Mouse (Mus musculus) liver, embryonic 11.5 days (tissue): ENCODE results near the gene Rbm38. TPM values are rescaled to one million over a fixed set of nuclear protein-coding genes. Genes with fewer than 3 reads are reported as not detected.

ENCODE experiments used
- ATAC-seq: fragments of 200-750 bp; cut with Nextera tagmentation; replicated peaks from 2 replicates; pipeline ENCODE4 v1.8.0; 2017; ENCODE audit warnings: moderate number of reproducible peaks, mild to moderate bottlenecking, moderate TSS enrichment, moderate library complexity; ENCODE audit not compliant: low FRiP score
- DNase-seq: peaks from one replicate; pipeline ENCODE4 v3.0.0-alpha.2; 2017; ENCODE audit warnings: low spot score
- H3K27ac ChIP-seq: fragments of 300-500 bp; sonication (generic); 2 replicates; pipeline ENCODE4 v1.5.1; 2014; ENCODE audit warnings: mild to moderate bottlenecking, low read depth, low read length, control low read depth
- H3K27me3 ChIP-seq: fragments of 300-500 bp; sonication (generic); replicated peaks from 2 replicates; pipeline ENCODE4 v1.6.1; 2014; ENCODE audit warnings: low read length, mixed read lengths; ENCODE audit not compliant: control insufficient read depth, insufficient read depth
- H3K36me3 ChIP-seq: fragments of 300-500 bp; sonication (generic); 2 replicates; pipeline ENCODE4 v1.6.1; 2014; ENCODE audit warnings: mild to moderate bottlenecking, low read length, moderate library complexity, mixed read lengths; ENCODE audit not compliant: control insufficient read depth, insufficient read depth
- H3K4me1 ChIP-seq: fragments of 300-500 bp; sonication (generic); replicated peaks from 2 replicates; pipeline ENCODE4 v1.6.1; 2014; ENCODE audit warnings: low read length, mixed read lengths; ENCODE audit not compliant: control insufficient read depth, insufficient read depth
- H3K4me2 ChIP-seq: fragments of 300-500 bp; sonication (generic); 2 replicates; pipeline ENCODE4 v1.6.1; 2014; ENCODE audit warnings: mild to moderate bottlenecking, control low read depth, moderate library complexity
- H3K4me3 ChIP-seq: fragments of 300-500 bp; sonication (generic); 2 replicates; pipeline ENCODE4 v1.5.1; 2014; ENCODE audit warnings: low read depth, low read length, control low read depth
- H3K9ac ChIP-seq: fragments of 300-500 bp; sonication (generic); 2 replicates; pipeline ENCODE4 v1.6.1; 2014; ENCODE audit warnings: low read depth, low read length, control low read depth
- H3K9me3 ChIP-seq: fragments of 300-500 bp; sonication (generic); 2 replicates; pipeline ENCODE4 v1.6.1; 2016; ENCODE audit warnings: low read length, inconsistent platforms, mixed read lengths; ENCODE audit not compliant: control insufficient read depth
- WGBS: fragments of 180-500 bp; shearing (Covaris S2); extraction: QIAGEN DNeasy Blood & Tissue Kit; methylation state at CpG from one replicate; pipeline ENCODE4 v1.1.7; 2014; 5-methylcytosine and 5-hydroxymethylcytosine counted together
- polyA plus RNA-seq: library from polyadenylated mRNA; unstranded; fragments of >200 nt; fragmentation: Nextera tagmentation; extraction: Ambion mirVana; gene quantifications from 2 replicates; pipeline ENCODE4 v1.2.1, GENCODE M21; 2014

Rbm38 gene
- polyA plus RNA-seq, 1 experiment from 2014 or later, result 209 TPM

- DNase-seq (no peak), ATAC-seq (no peak)
- peaks cover 80% of the 10 kb centered on the region for H3K36me3 ChIP-seq
- peak overlapping the region; percentile 94 for H3K4me3 ChIP-seq
- 0 out of 2 replicates have a peak overlapping the region, but pooled peaks have one; percentile 36 for H3K27ac ChIP-seq
- H3K9ac ChIP-seq, result peak overlapping the region; percentile 53; the same call in 1 of the 2 replicates
- peaks cover 74% of the 10 kb centered on the region for H3K4me1 ChIP-seq
- H3K27me3 ChIP-seq, result no peaks in the 10 kb centered on the region
- 57% methylated on average over 3 of the region's 3 CpGs for WGBS
- H3K9me3 ChIP-seq, result no peaks in the 10 kb centered on the region
- peak overlapping the region; percentile 93 for H3K4me2 ChIP-seq
Observed at GRCm38 (mm10) chr2:173026688-173027131, 6.4 kb downstream of the Rbm38 start.

GRCm38 (mm10) chr2:173027169-173027823, 7.0 kb downstream of the Rbm38 start:
- ATAC-seq (no peak), DNase-seq (no peak)
- Histone ChIP-seq H3K4me2 (peak overlapping the region; percentile 93), H3K9me3 (no peaks in the 10 kb centered on the region), H3K36me3 (peaks cover 85% of the 10 kb centered on the region), H3K27ac (0 out of 2 replicates have a peak overlapping the region, but pooled peaks have one; percentile 36), H3K27me3 (no peaks in the 10 kb centered on the region), H3K4me3 (no peak overlapping the region), H3K9ac (0 out of 2 replicates have a peak overlapping the region, but pooled peaks have one; percentile 7), H3K4me1 (peaks cover 80% of the 10 kb centered on the region)
- 89% methylated on average over 6 of the region's 6 CpGs for WGBS

- Histone ChIP-seq H3K4me2 (peak overlapping the region; percentile 8; the same call in 1 of the 2 replicates), H3K27ac (no peak overlapping the region), H3K9ac (no peak overlapping the region), H3K27me3 (no peaks in the 10 kb centered on the region), H3K4me1 (peaks cover 80% of the 10 kb centered on the region), H3K4me3 (no peak overlapping the region), H3K9me3 (no peaks in the 10 kb centered on the region), H3K36me3 (peaks cover 89% of the 10 kb centered on the region)
- 79% methylated on average over 4 of the region's 4 CpGs for WGBS
- ATAC-seq (no peak), DNase-seq (no peak)
Observed at GRCm38 (mm10) chr2:173027824-173028495, 7.7 kb downstream of the Rbm38 start.

GRCm38 (mm10) chr2:173028508-173029031, 8.3 kb downstream of the Rbm38 start:
- Histone ChIP-seq H3K9me3 (no peaks in the 10 kb centered on the region), H3K36me3 (peaks cover 90% of the 10 kb centered on the region), H3K4me1 (peaks cover 81% of the 10 kb centered on the region), H3K9ac (no peak overlapping the region), H3K27ac (no peak overlapping the region; the same call in 1 of the 2 replicates), H3K27me3 (no peaks in the 10 kb centered on the region), H3K4me3 (no peak overlapping the region), H3K4me2 (no peak overlapping the region)
- WGBS, result 88% methylated on average over 3 of the region's 3 CpGs
- ATAC-seq, result no peak
- DNase-seq, result no peak

- peaks cover 86% of the 10 kb centered on the region for H3K36me3 ChIP-seq
- peaks cover 80% of the 10 kb centered on the region for H3K4me1 ChIP-seq
- H3K4me3 ChIP-seq, result no peak overlapping the region
- 68% methylated on average over 12 of the region's 12 CpGs for WGBS
- H3K27ac ChIP-seq, result peak overlapping the region; percentile 28; the same call in 1 of the 2 replicates
- H3K27me3 ChIP-seq, result no peaks in the 10 kb centered on the region
- H3K9me3 ChIP-seq, result no peaks in the 10 kb centered on the region
- no peak overlapping the region for H3K4me2 ChIP-seq
- H3K9ac ChIP-seq, result no peak overlapping the region
- ATAC-seq, result no peak
- no peak for DNase-seq
Observed at GRCm38 (mm10) chr2:173030591-173031338, 10.5 kb downstream of the Rbm38 start.

- Histone ChIP-seq H3K27ac (peak overlapping the region; percentile 99), H3K36me3 (peaks cover 59% of the 10 kb centered on the region), H3K27me3 (no peaks in the 10 kb centered on the region), H3K9me3 (no peaks in the 10 kb centered on the region), H3K4me3 (no peak overlapping the region), H3K9ac (no peak overlapping the region), H3K4me1 (peaks cover 82% of the 10 kb centered on the region), H3K4me2 (peak overlapping the region; percentile 57; the same call in 1 of the 2 replicates)
- ATAC-seq (no peak), DNase-seq (no peak)
- 91% methylated on average over 13 of the region's 13 CpGs for WGBS
Observed at GRCm38 (mm10) chr2:173033531-173033930, 13.2 kb downstream of the Rbm38 start.

- peak overlapping the region; percentile 57 for H3K4me2 ChIP-seq
Observed at GRCm38 (mm10) chr2:173034998-173035397, 14.7 kb downstream of the Rbm38 start.

GRCm38 (mm10) chr2:173035653-173036052, 15.4 kb downstream of the Rbm38 start:
- no peaks in the 10 kb centered on the region for H3K27me3 ChIP-seq
- no peaks in the 10 kb centered on the region for H3K9me3 ChIP-seq
- 64% methylated on average over 5 of the region's 5 CpGs for WGBS
- peaks cover 40% of the 10 kb centered on the region for H3K36me3 ChIP-seq
- no peak overlapping the region; the same call in 1 of the 2 replicates for H3K4me3 ChIP-seq
- peaks cover 88% of the 10 kb centered on the region for H3K4me1 ChIP-seq
- ATAC-seq (peak; percentile 2), DNase-seq (no peak)
- H3K27ac ChIP-seq, result peak overlapping the region; percentile 99
- H3K9ac ChIP-seq, result peak overlapping the region; percentile 58
- peak overlapping the region; percentile 57 for H3K4me2 ChIP-seq

More at GRCm38 (mm10) chr2:173034998-173035397, 14.7 kb downstream of the Rbm38 start:
- Histone ChIP-seq H3K36me3 (peaks cover 45% of the 10 kb centered on the region), H3K4me3 (peak overlapping the region; percentile 14; the same call in 1 of the 2 replicates), H3K27me3 (no peaks in the 10 kb centered on the region), H3K27ac (peak overlapping the region; percentile 99), H3K4me1 (peaks cover 87% of the 10 kb centered on the region), H3K9ac (peak overlapping the region; percentile 58), H3K9me3 (no peaks in the 10 kb centered on the region)
- 8% methylated on average over 4 of the region's 4 CpGs for WGBS
- DNase-seq (peak; percentile 74), ATAC-seq (peak; percentile 70)
